Mouse (Mus musculus): ENCODE data around the gene Otx1. TPM values are rescaled to one million over a fixed set of nuclear protein-coding genes. Genes with fewer than 3 reads are reported as not detected.
A peak's percentile ranks its signal among the peaks of the same experiment; 100 is the strongest.

The Otx1 gene
- polyA plus RNA-seq (2016; fragmentation: Nextera tagmentation; extraction: Ambion mirVana) = 0.14 and 0.15 TPM in 2 replicates

GRCm38 (mm10) chr11:22002783-22003340 is at the start of gene Otx1:
TSS of gene Otx1 (minus strand) at chr11:22002897.
- WGBS = under 1% methylated on average over 34 of the region's 34 CpGs
- H3K4me1 ChIP-seq = peaks cover 53% of the 10 kb centered on the region

GRCm38 (mm10) chr11:22050864-22051263 is 48.2 kb upstream of the Otx1 start:
- Histone ChIP-seq H3K9me3 (replicated peaks) (no peaks in the 10 kb centered on the region), H3K4me1 (no peaks in the 10 kb centered on the region), H3K36me3 (no peaks in the 10 kb centered on the region), H3K4me3 (no peak overlapping the region), H3K27ac (no peak overlapping the region), H3K27me3 (ENCODE audit: low read depth, poor library complexity, severe bottlenecking) (no peaks in the 10 kb centered on the region)
- DNase-seq (ENCODE audit: low spot score) = no peak
- WGBS = 84% methylated on average over 7 of the region's 7 CpGs

More at GRCm38 (mm10) chr11:22002783-22003340, at the start of gene Otx1:
- no peaks in the 10 kb centered on the region for H3K9me3 ChIP-seq (replicated peaks)
- peak within 1 kb of the TSS; percentile 66 for H3K4me3 ChIP-seq
- H3K27ac ChIP-seq = peak within 1 kb of the TSS; percentile 79
- peak; percentile 61 for DNase-seq (ENCODE audit: low spot score)
- peaks cover 100% of the 10 kb centered on the region for H3K27me3 ChIP-seq (ENCODE audit: low read depth, poor library complexity, severe bottlenecking)
- no peaks in the 10 kb centered on the region for H3K36me3 ChIP-seq

GRCm38 (mm10) chr11:22039854-22040426 is 37.2 kb upstream of the Otx1 start:
- H3K36me3 ChIP-seq = no peaks in the 10 kb centered on the region
- no peaks in the 10 kb centered on the region for H3K9me3 ChIP-seq (replicated peaks)
- H3K27me3 ChIP-seq (ENCODE audit: low read depth, poor library complexity, severe bottlenecking) = no peaks in the 10 kb centered on the region
- 85% methylated on average over 6 of the region's 6 CpGs for WGBS
- no peak overlapping the region for H3K4me3 ChIP-seq
- H3K27ac ChIP-seq = no peak overlapping the region
- peaks cover 4% of the 10 kb centered on the region for H3K4me1 ChIP-seq
- no peak for DNase-seq (ENCODE audit: low spot score)

- no peak overlapping the region for H3K27ac ChIP-seq
Observed at GRCm38 (mm10) chr11:22034564-22035105, 31.9 kb upstream of the Otx1 start.

GRCm38 (mm10) chr11:22033582-22033981 is 30.9 kb upstream of the Otx1 start:
- no peaks in the 10 kb centered on the region for H3K4me1 ChIP-seq
- H3K36me3 ChIP-seq = no peaks in the 10 kb centered on the region
- DNase-seq (ENCODE audit: low spot score) = no peak
- H3K27me3 ChIP-seq (ENCODE audit: low read depth, poor library complexity, severe bottlenecking) = no peaks in the 10 kb centered on the region
- H3K27ac ChIP-seq = no peak overlapping the region
- no peak overlapping the region for H3K4me3 ChIP-seq
- 89% methylated on average over 3 of the region's 3 CpGs for WGBS
- H3K9me3 ChIP-seq (replicated peaks) = no peaks in the 10 kb centered on the region

More at GRCm38 (mm10) chr11:22034564-22035105, 31.9 kb upstream of the Otx1 start:
- 57% methylated on average over 7 of the region's 7 CpGs for WGBS
- no peak for DNase-seq (ENCODE audit: low spot score)
- no peaks in the 10 kb centered on the region for H3K36me3 ChIP-seq
- no peak overlapping the region for H3K4me3 ChIP-seq
- no peaks in the 10 kb centered on the region for H3K27me3 ChIP-seq (ENCODE audit: low read depth, poor library complexity, severe bottlenecking)
- no peaks in the 10 kb centered on the region for H3K4me1 ChIP-seq
- H3K9me3 ChIP-seq (replicated peaks) = no peaks in the 10 kb centered on the region

- WGBS = 94% methylated on average over 2 of the region's 2 CpGs
- Histone ChIP-seq H3K27me3 (ENCODE audit: low read depth, poor library complexity, severe bottlenecking) (no peaks in the 10 kb centered on the region), H3K9me3 (replicated peaks) (no peaks in the 10 kb centered on the region), H3K36me3 (no peaks in the 10 kb centered on the region), H3K27ac (no peak overlapping the region), H3K4me1 (no peaks in the 10 kb centered on the region), H3K4me3 (no peak overlapping the region)
- no peak for DNase-seq (ENCODE audit: low spot score)
Observed at GRCm38 (mm10) chr11:22020602-22021001, 17.9 kb upstream of the Otx1 start.

- no peak for DNase-seq (ENCODE audit: low spot score)
- H3K4me3 ChIP-seq = no peak overlapping the region
- no peaks in the 10 kb centered on the region for H3K9me3 ChIP-seq (replicated peaks)
- H3K4me1 ChIP-seq = no peaks in the 10 kb centered on the region
- no peak overlapping the region for H3K27ac ChIP-seq
- H3K36me3 ChIP-seq = no peaks in the 10 kb centered on the region
- 82% methylated on average over 8 of the region's 8 CpGs for WGBS
- no peaks in the 10 kb centered on the region for H3K27me3 ChIP-seq (ENCODE audit: low read depth, poor library complexity, severe bottlenecking)
Observed at GRCm38 (mm10) chr11:22017444-22017843, 14.7 kb upstream of the Otx1 start.

- Histone ChIP-seq H3K36me3 (no peaks in the 10 kb centered on the region), H3K27ac (no peak overlapping the region)
- 92% methylated on average over 3 of the region's 3 CpGs for WGBS
Observed at GRCm38 (mm10) chr11:22016341-22016740, 13.6 kb upstream of the Otx1 start.

GRCm38 (mm10) chr11:22008817-22009216 is 6.1 kb upstream of the Otx1 start:
- Histone ChIP-seq H3K27ac (no peak overlapping the region), H3K36me3 (no peaks in the 10 kb centered on the region), H3K27me3 (ENCODE audit: low read depth, poor library complexity, severe bottlenecking) (peaks cover 76% of the 10 kb centered on the region), H3K4me1 (peaks cover 26% of the 10 kb centered on the region), H3K9me3 (replicated peaks) (no peaks in the 10 kb centered on the region), H3K4me3 (no peak overlapping the region)
- DNase-seq (ENCODE audit: low spot score) = no peak
- 16% methylated on average over 2 of the region's 2 CpGs for WGBS

More at GRCm38 (mm10) chr11:22016341-22016740, 13.6 kb upstream of the Otx1 start:
- peaks cover 2% of the 10 kb centered on the region; the same call in 1 of the 2 replicates for H3K27me3 ChIP-seq (ENCODE audit: low read depth, poor library complexity, severe bottlenecking)
- DNase-seq (ENCODE audit: low spot score) = no peak
- H3K9me3 ChIP-seq (replicated peaks) = no peaks in the 10 kb centered on the region
- no peak overlapping the region for H3K4me3 ChIP-seq
- no peaks in the 10 kb centered on the region for H3K4me1 ChIP-seq

GRCm38 (mm10) chr11:22008129-22008596 is 5.5 kb upstream of the Otx1 start:
- peaks cover 27% of the 10 kb centered on the region for H3K4me1 ChIP-seq
- WGBS = under 1% methylated on average over 10 of the region's 10 CpGs
- peak; percentile 37 for DNase-seq (ENCODE audit: low spot score)
- no peak overlapping the region for H3K4me3 ChIP-seq
- no peaks in the 10 kb centered on the region for H3K9me3 ChIP-seq (replicated peaks)
- no peak overlapping the region for H3K27ac ChIP-seq
- no peaks in the 10 kb centered on the region for H3K36me3 ChIP-seq
- H3K27me3 ChIP-seq (ENCODE audit: low read depth, poor library complexity, severe bottlenecking) = peaks cover 82% of the 10 kb centered on the region

GRCm38 (mm10) chr11:22007781-22008110 is 5.0 kb upstream of the Otx1 start:
- Histone ChIP-seq H3K27me3 (ENCODE audit: low read depth, poor library complexity, severe bottlenecking) (peaks cover 86% of the 10 kb centered on the region), H3K4me3 (0 out of 2 replicates have a peak overlapping the region, but pooled peaks have one; percentile 13), H3K36me3 (no peaks in the 10 kb centered on the region), H3K9me3 (replicated peaks) (no peaks in the 10 kb centered on the region), H3K27ac (no peak overlapping the region), H3K4me1 (peaks cover 31% of the 10 kb centered on the region)
- under 1% methylated on average over 6 of the region's 6 CpGs for WGBS
- DNase-seq (ENCODE audit: low spot score) = no peak

GRCm38 (mm10) chr11:22007088-22007780 is 4.5 kb upstream of the Otx1 start:
- H3K9me3 ChIP-seq (replicated peaks) = no peaks in the 10 kb centered on the region
- H3K4me3 ChIP-seq = peak overlapping the region; percentile 13
- under 1% methylated on average over 20 of the region's 20 CpGs for WGBS
- peaks cover 36% of the 10 kb centered on the region for H3K4me1 ChIP-seq
- H3K27me3 ChIP-seq (ENCODE audit: low read depth, poor library complexity, severe bottlenecking) = peaks cover 91% of the 10 kb centered on the region
- no peaks in the 10 kb centered on the region for H3K36me3 ChIP-seq
- DNase-seq (ENCODE audit: low spot score) = peak; percentile 59
- no peak overlapping the region for H3K27ac ChIP-seq
